Mouse (Mus musculus) thymus, adult 2 months (tissue): Measurements from ENCODE around the gene Shb. TPM values are rescaled to one million over a fixed set of nuclear protein-coding genes. Genes with fewer than 3 reads are reported as not detected.

ENCODE experiments used
- DNase-seq: peaks from one replicate; pipeline ENCODE4 v3.0.0; 2021
- H3K27ac ChIP-seq: fragments of 200-500 bp; 2 replicates; pipeline ENCODE4 v1.5.1; 2012; ENCODE audit warnings: low read length, control low read depth; ENCODE audit not compliant: control insufficient read depth, insufficient read depth
- H3K27me3 ChIP-seq: fragments of 200-500 bp; 2 replicates; pipeline ENCODE4 v1.6.1; 2012; ENCODE audit warnings: mild to moderate bottlenecking, low read length, moderate library complexity, mixed read lengths; ENCODE audit not compliant: control insufficient read depth, insufficient read depth
- H3K36me3 ChIP-seq: fragments of 200-500 bp; 2 replicates; pipeline ENCODE4 v1.6.1; 2012; ENCODE audit warnings: mild to moderate bottlenecking, low read length, moderate library complexity; ENCODE audit not compliant: control insufficient read depth, insufficient read depth
- H3K4me1 ChIP-seq: fragments of 200-500 bp; replicated peaks from 2 replicates; pipeline ENCODE4 v1.6.1; 2012; ENCODE audit warnings: low read length; ENCODE audit not compliant: control insufficient read depth, insufficient read depth
- H3K4me3 ChIP-seq: fragments of 200-500 bp; 2 replicates; pipeline ENCODE4 v1.5.1; 2012; ENCODE audit warnings: mild to moderate bottlenecking, low read length, control low read depth, moderate library complexity; ENCODE audit not compliant: control insufficient read depth, insufficient read depth
- CTCF ChIP-seq: fragments of 200-500 bp; IDR thresholded peaks from 2 replicates; pipeline ENCODE4 v1.5.1; 2012; ENCODE audit warnings: mild to moderate bottlenecking, control low read depth, low read length, moderate library complexity, borderline replicate concordance; ENCODE audit not compliant: control insufficient read depth, poor library complexity, insufficient read depth; ENCODE audit errors: extremely low read depth
- POLR2A ChIP-seq: fragments of 200-500 bp; IDR thresholded peaks from 2 replicates; pipeline ENCODE4 v1.6.1; 2012; ENCODE audit warnings: mild to moderate bottlenecking, low read length, control low read depth, moderate library complexity; ENCODE audit not compliant: control insufficient read depth, poor library complexity, insufficient read depth; ENCODE audit errors: extremely low read depth
- WGBS: fragments of 180-500 bp; shearing (Covaris S2); methylation state at CpG from one replicate; pipeline ENCODE4 v1.1.7; 2018; 5-methylcytosine and 5-hydroxymethylcytosine counted together
- polyA plus RNA-seq: library from polyadenylated mRNA; depleted of rRNA; stranded (reverse); fragments of >200 nt; gene quantifications from 2 replicates; pipeline ENCODE4 v1.2.3, GENCODE M21; 2012

Gene Shb
- polyA plus RNA-seq, 1 experiment: 14.5 TPM

DNA sequence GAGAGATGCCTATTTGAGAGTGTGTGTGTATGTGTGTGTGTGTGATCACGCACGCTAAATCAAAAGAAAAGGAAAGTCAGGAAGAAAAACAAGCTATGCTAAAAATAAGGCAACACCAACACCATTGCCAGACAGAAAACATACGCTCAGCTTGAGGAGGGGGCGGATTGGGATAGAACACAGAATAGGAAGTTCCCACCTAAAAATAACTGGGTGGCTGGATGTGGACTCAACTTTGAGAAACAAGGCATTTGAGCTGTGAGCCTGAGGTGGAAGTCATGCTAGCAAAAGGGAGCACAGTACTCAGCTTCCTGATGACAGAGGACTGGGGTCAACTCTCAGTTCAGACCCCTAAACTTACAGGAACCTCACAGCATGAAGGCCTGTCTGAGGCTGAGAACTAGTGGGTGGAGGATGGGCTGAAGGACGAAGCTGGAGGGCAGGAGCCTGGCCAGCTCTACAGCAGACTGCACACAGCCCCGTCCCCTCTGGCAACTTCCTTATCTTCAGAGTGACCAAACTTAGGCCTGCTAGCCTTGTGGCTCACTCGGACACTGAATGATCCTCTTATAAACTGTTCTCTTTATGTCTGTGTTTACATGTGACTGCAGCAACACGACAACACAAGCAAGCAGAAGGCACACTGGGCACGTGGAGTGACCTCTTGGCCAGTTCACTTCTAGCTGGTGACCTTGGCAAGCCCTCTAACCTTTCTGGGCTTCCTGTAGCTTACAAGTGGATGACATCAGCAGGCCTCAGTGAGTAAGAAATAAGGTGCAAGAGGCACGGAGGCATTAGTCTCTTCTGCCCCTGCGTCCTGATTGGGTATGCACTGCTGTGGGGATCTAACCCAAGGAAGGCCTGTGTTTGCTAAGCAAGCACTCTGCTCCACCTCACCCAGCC is 60.4 kb downstream of the Shb start:
- Histone ChIP-seq H3K27me3 (no peaks in the 10 kb centered on the region), H3K4me1 (peaks cover 7% of the 10 kb centered on the region), H3K27ac (no peak overlapping the region), H3K36me3 (no peaks in the 10 kb centered on the region), H3K4me3 (no peak overlapping the region)
- DNase-seq: no peak
- WGBS: 90% methylated on average over 11 of the region's 11 CpGs
- TF ChIP-seq CTCF: no peak
- TF ChIP-seq POLR2A: no peak

DNA sequence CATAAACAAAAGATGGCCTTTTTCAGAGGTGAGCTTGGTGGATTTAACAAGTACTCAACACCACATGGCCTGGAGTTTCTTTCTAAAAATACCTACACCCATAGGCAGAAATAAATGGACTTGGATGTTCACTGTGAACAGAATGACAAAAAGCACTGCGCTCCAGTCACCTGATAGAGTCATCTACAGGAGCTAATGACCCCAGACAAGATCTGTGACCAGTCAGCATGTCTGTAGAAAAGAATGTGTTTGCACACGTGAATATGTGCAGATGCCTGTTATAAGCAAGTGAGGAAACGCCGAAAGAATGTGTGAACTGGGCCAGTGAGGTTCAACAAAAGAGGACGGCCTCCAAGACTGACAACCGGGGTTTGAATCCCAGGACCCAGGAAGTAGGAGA is 63.2 kb downstream of the Shb start:
- peaks cover 18% of the 10 kb centered on the region for H3K4me1 ChIP-seq
- H3K27me3 ChIP-seq: no peaks in the 10 kb centered on the region
- no peaks in the 10 kb centered on the region for H3K36me3 ChIP-seq
- 95% methylated on average over 6 of the region's 6 CpGs for WGBS
- TF ChIP-seq POLR2A (no peak), CTCF (no peak)
- H3K27ac ChIP-seq: no peak overlapping the region
- H3K4me3 ChIP-seq: no peak overlapping the region
- no peak for DNase-seq

DNA sequence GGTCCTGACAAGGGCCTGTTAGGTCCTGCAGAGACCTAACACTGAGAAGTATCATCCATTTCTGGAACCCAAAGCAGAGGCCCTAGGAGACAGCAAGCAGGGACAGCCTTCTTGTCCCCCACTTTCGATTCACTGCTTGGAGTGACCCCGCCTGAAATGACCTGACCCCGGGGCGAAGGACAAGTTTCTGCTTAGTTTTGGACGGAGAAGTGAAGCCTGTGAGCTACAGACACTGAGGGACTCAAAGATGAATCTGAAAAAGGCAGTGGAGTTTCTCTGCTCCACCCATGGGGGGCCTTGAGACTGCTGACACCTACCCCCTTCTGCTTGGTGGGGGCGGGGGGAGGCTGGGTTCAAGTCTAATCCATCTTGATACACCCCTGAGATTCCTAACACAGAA is 63.8 kb downstream of the Shb start:
- DNase-seq: no peak
- no peak for TF ChIP-seq CTCF
- TF ChIP-seq POLR2A: no peak
- WGBS: 89% methylated on average over 6 of the region's 6 CpGs
- Histone ChIP-seq H3K27ac (no peak overlapping the region), H3K4me1 (peaks cover 19% of the 10 kb centered on the region), H3K27me3 (no peaks in the 10 kb centered on the region), H3K36me3 (no peaks in the 10 kb centered on the region), H3K4me3 (no peak overlapping the region)

DNA sequence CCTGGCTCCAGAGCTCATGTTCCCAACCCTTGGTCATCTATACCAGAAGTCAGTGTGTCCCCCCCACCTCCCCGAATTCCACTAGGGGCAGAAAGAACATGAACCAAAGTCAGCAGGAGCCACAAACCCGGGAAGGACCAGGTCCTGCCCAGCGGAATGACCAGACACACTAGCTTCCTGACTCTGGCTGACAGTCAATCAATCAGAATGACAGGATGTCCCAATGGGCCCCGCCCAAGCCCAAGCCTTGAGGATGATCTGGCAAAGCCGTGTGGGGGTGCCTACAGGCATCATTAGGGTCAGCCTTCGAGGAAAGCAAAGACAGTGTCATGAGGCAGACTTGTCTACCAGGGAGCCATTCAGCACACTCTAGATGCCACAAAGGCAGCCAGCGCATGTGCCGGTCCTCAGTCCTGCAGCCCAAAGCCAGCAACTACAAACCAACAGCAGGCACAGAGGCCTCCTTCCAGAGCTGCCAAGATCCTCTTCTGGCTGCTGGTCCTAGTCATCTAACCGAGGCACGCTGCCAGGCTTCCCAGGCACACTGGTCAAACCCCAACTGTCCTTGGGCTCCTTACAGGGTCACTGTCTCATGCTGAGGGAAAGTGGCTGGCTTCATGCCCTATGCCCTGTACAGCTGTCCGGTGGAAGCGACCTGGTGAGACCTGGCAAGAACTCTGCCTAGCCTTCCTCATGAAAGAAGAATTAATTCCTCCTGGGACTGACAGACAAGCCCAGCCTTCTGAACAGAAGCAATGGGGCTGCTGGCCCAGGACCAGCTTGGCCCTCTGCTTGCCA is 65.0 kb downstream of the Shb start:
- no peak for TF ChIP-seq CTCF
- no peak for TF ChIP-seq POLR2A
- no peak overlapping the region for H3K27ac ChIP-seq
- H3K36me3 ChIP-seq: no peaks in the 10 kb centered on the region
- H3K27me3 ChIP-seq: no peaks in the 10 kb centered on the region
- no peak overlapping the region for H3K4me3 ChIP-seq
- no peak for DNase-seq
- peaks cover 12% of the 10 kb centered on the region for H3K4me1 ChIP-seq
- WGBS: 89% methylated on average over 12 of the region's 12 CpGs

DNA sequence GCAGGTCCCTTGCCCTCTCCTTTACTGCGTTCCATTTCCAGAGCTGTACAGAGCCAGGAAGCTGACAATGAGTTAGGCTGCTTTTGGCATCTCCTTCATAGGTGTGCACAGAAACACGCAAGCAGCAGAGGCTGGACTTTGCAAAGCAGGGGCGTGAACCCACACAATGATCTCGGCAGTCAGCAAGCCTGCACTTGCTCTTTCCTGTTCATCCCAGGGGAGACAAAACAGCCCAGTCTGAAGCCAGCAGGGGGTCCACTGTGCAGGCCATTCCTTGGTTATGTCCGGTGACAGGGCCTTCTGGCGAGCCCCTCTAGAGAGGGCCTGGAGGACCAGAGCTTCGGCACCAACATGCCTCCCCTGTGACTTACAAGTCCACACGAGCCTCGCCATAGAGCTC is 67.3 kb downstream of the Shb start:
- Histone ChIP-seq H3K36me3 (no peaks in the 10 kb centered on the region), H3K4me3 (no peak overlapping the region), H3K4me1 (peaks cover 12% of the 10 kb centered on the region), H3K27ac (no peak overlapping the region; the same call in 1 of the 2 replicates), H3K27me3 (no peaks in the 10 kb centered on the region)
- DNase-seq: no peak
- TF ChIP-seq POLR2A (no peak), CTCF (no peak)
- 87% methylated on average over 9 of the region's 9 CpGs for WGBS

DNA sequence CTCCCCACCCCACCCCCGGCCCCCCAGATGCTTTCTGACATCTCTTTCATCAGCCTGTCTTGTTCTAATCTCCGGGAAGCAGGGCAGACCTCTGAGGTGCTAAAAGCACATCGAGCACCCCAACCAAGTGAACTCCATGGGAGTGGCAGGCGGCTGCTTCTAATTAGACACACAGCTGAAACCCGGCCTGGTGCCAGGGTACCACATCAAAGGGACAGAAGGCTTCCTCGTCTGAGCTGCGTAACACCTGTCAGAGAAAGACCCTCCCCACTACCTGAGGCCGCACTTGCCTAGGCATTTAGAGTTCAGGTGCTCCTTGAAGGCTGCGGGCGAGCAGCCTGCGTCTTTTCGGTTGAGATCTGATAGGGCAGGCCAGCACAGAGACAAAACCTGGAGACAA is 67.7 kb downstream of the Shb start:
- no peak overlapping the region for H3K4me3 ChIP-seq
- H3K4me1 ChIP-seq: peaks cover 12% of the 10 kb centered on the region
- DNase-seq: peak; percentile 39
- no peaks in the 10 kb centered on the region for H3K27me3 ChIP-seq
- no peaks in the 10 kb centered on the region for H3K36me3 ChIP-seq
- no peak overlapping the region for H3K27ac ChIP-seq
- 13% methylated on average over 12 of the region's 12 CpGs for WGBS
- TF ChIP-seq POLR2A (no peak), CTCF (no peak)

DNA sequence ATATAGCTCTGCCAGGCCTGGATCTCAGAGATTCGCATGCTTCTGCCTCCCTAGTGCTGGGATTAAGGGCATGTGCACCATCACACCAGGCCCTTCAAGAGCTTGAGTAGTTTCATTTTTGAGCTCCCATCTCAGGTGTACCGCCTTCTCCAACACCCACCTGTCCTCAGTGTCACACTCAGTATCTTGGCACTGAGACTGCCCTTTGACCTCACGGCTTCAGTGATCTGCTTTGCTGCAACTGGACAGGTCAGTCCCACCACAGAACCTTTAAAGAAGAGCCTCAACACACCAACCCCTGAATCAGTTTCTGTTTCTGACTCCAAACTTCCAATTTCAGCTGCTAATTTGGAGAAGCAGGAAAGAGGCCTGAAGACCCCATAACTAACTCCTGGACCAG is 68.1 kb downstream of the Shb start:
- H3K4me3 ChIP-seq: no peak overlapping the region
- no peak overlapping the region for H3K27ac ChIP-seq
- no peaks in the 10 kb centered on the region for H3K27me3 ChIP-seq
- no peaks in the 10 kb centered on the region for H3K36me3 ChIP-seq
- WGBS: 93% methylated on average over 3 of the region's 3 CpGs
- TF ChIP-seq POLR2A: no peak
- no peak for TF ChIP-seq CTCF
- DNase-seq: no peak
- peaks cover 12% of the 10 kb centered on the region for H3K4me1 ChIP-seq
